Mouse (Mus musculus): Measurements from ENCODE around the gene Polr2c. TPM values are rescaled to one million over a fixed set of nuclear protein-coding genes. Genes with fewer than 3 reads are reported as not detected.

Gene Polr2c
- polyA plus RNA-seq, 1 experiment from 2014 or later, result 154 TPM

DNA sequence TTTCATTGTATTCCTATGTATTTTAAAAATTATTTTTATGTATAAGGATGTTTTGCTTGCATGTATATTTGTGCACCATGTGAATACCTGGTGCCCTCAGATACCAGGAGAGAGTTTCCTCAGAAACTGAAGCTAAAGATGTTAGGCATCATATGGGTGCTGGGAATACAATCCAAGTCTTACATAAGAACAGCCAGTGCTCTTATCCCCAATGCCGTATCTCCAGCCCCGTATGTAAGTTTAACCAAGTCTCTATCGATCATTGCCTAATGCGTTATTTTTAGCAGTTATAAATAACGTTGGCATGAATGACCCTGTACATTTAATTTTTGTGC is 272 bp upstream of the Polr2c start:
- H3K4me3 ChIP-seq, result peak overlapping the region; percentile 99
- no peak for DNase-seq (ENCODE audit: low spot score)
- no peak overlapping the region for H3K27ac ChIP-seq
- WGBS, result 32% methylated on average over 5 of the region's 5 CpGs
- no peaks in the 10 kb centered on the region for H3K9me3 ChIP-seq
- H3K27me3 ChIP-seq (ENCODE audit: insufficient read depth, poor library complexity, severe bottlenecking), result no peaks in the 10 kb centered on the region
- H3K36me3 ChIP-seq, result peaks cover 50% of the 10 kb centered on the region
- H3K4me1 ChIP-seq (replicated peaks), result peaks cover 17% of the 10 kb centered on the region

DNA sequence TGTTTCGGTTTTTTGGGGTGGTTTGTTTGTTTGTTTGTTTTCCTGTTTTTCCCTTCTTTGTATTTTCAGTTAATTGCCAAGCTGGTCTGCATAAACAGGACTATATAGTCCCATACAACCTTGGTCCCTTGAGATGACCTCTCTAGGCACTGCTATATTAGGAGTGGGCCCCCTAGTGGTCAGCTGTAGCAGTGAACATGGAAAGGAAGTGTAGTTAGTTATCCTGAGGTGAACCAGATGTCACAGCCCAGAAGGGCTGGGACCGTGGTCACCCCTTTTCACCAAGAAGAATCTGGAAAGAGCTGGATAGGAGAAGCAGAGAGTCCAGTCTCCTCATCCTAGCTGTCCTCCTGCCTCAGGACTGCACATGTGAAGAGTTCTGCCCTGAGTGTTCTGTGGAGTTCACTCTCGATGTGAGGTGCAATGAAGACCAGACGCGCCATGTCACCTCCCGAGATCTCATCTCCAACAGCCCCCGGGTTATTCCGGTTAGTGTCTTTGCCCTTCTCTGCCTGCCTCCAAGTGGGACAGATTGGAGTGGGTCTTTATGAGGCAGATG is 4.2 kb downstream of the Polr2c start:
- peaks cover 17% of the 10 kb centered on the region for H3K4me1 ChIP-seq (replicated peaks)
- DNase-seq (ENCODE audit: low spot score), result peak; percentile 65
- 80% methylated on average over 8 of the region's 8 CpGs for WGBS
- H3K27ac ChIP-seq, result no peak overlapping the region
- H3K27me3 ChIP-seq (ENCODE audit: insufficient read depth, poor library complexity, severe bottlenecking), result no peaks in the 10 kb centered on the region
- H3K9me3 ChIP-seq, result no peaks in the 10 kb centered on the region
- peaks cover 68% of the 10 kb centered on the region for H3K36me3 ChIP-seq
- no peak overlapping the region for H3K4me3 ChIP-seq

DNA sequence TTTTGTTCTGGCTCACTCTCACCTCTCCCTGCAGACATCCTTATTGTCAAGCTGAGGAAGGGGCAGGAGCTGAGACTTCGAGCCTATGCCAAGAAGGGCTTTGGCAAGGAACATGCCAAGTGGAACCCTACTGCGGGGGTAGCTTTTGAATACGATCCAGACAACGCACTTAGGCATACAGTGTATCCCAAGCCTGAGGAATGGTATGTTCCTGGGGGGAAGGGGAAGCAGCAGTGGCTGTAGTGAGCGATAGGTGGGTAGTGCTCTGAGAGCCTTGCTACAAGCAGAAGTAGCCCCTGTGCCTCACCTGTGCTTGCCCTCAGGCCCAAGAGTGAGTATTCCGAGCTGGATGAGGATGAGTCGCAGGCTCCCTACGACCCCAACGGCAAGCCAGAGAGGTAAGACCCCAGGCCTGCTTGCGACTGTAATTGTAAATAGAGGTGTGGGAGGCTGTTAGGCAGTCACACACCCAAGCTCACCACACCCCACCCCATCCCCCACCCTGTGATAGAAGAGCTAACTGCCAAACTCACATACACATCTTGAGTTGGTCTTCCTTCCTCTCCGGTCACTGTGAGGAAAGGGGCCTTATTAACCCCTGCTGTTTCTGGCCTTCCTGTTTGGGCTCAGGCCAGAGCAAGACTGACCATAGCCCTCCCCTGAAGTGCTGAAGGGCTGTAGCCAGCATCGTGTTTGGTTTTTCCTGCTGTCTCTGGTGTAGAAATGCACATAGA is 5.4 kb downstream of the Polr2c start:
- DNase-seq (ENCODE audit: low spot score), result no peak
- H3K9me3 ChIP-seq, result no peaks in the 10 kb centered on the region
- peaks cover 80% of the 10 kb centered on the region for H3K36me3 ChIP-seq
- no peaks in the 10 kb centered on the region for H3K27me3 ChIP-seq (ENCODE audit: insufficient read depth, poor library complexity, severe bottlenecking)
- H3K27ac ChIP-seq, result no peak overlapping the region
- WGBS, result 94% methylated on average over 12 of the region's 12 CpGs
- no peak overlapping the region for H3K4me3 ChIP-seq
- peaks cover 17% of the 10 kb centered on the region for H3K4me1 ChIP-seq (replicated peaks)

DNA sequence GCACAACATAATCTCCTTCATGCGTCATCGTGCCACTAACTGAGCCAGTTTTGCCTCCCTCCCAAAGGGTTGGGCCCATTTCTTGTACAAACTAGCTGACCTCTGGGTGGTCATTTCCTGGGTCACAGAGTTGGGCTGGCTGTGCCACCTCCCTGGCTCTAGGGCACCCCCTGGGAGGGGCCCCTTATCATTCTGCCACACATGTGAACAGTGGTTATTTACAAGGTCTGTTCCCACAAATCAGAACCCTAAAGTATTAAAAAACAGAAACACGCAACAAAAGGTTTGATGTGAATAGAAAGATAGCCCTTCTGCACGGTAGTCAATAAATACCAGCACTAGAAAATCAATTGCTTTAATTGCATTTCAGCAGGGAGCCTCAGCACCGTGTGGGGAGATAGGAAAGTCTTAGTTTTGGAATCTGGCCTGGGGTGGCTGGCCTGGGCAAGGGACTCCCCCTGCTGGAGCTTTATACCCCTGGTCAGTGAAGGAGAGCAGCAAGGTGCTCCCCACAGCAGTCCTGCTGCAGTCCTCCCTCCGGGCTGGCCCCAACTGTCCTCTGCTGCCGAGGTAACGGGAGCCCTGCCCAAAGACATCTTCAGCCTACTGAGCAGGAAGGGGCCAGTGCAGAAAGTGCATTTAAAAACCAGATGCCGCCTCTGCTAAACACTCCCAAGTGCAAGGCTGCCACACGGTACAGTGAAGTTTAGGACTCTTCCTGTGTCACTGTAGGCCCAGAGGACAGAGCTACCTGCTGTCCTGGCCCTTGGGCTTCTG is 6.8 kb downstream of the Polr2c start:
- H3K4me1 ChIP-seq (replicated peaks), result peaks cover 17% of the 10 kb centered on the region
- peaks cover 3% of the 10 kb centered on the region for H3K27me3 ChIP-seq (ENCODE audit: insufficient read depth, poor library complexity, severe bottlenecking)
- DNase-seq (ENCODE audit: low spot score), result no peak
- H3K9me3 ChIP-seq, result no peaks in the 10 kb centered on the region
- H3K36me3 ChIP-seq, result peaks cover 88% of the 10 kb centered on the region
- no peak overlapping the region for H3K27ac ChIP-seq
- H3K4me3 ChIP-seq, result no peak overlapping the region
- 81% methylated on average over 10 of the region's 10 CpGs for WGBS

DNA sequence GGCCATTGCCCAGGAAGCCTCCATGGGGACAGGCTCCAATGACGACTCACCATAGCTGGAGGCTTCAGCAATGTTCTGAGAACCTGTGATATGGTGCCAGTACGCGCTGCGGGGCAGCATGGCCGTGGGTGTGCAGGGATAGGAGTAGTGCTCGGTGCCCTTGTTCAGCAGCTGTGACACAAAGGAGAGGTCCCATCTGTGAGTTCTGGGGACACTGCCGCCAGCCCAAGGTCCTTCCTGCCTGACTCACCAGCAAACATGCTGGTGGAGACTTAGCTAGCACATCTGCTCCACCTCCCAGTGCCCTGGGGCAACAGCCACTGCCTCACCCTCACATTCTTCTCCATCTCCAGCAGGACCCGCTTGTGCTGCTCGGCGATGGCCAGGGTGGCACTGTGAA is 8.0 kb downstream of the Polr2c start:
- WGBS, result 81% methylated on average over 10 of the region's 10 CpGs
- no peak for DNase-seq (ENCODE audit: low spot score)
- no peaks in the 10 kb centered on the region for H3K9me3 ChIP-seq
- peaks cover 16% of the 10 kb centered on the region for H3K27me3 ChIP-seq (ENCODE audit: insufficient read depth, poor library complexity, severe bottlenecking)
- H3K27ac ChIP-seq, result no peak overlapping the region
- peaks cover 24% of the 10 kb centered on the region for H3K4me1 ChIP-seq (replicated peaks)
- H3K36me3 ChIP-seq, result peaks cover 79% of the 10 kb centered on the region
- H3K4me3 ChIP-seq, result no peak overlapping the region

DNA sequence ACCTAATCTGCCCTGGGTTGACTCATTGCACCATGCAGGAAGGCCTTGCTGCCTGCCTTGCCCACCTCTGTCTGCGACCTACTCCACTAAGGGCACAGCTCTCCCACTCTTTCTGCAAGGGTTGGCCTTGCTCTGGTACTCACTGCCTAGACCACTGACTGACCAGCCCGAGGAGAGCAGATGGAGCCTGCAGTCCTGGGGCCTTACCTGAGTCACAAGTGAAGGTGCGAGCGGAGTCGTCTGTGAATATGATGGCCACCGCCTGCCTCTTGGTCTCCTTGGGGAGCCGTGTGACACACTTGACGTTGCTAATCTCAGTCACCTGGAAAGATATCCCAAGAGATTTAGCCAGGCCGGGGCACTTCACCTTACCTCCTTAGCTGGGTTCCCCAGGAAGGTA is 9.7 kb downstream of the Polr2c start:
- DNase-seq (ENCODE audit: low spot score), result no peak
- peaks cover 30% of the 10 kb centered on the region for H3K27me3 ChIP-seq (ENCODE audit: insufficient read depth, poor library complexity, severe bottlenecking)
- 0 out of 2 replicates have a peak overlapping the region, but pooled peaks have one; percentile 3 for H3K27ac ChIP-seq
- peaks cover 40% of the 10 kb centered on the region for H3K4me1 ChIP-seq (replicated peaks)
- WGBS, result 93% methylated on average over 9 of the region's 9 CpGs
- peaks cover 65% of the 10 kb centered on the region for H3K36me3 ChIP-seq
- no peaks in the 10 kb centered on the region for H3K9me3 ChIP-seq
- H3K4me3 ChIP-seq, result no peak overlapping the region

DNA sequence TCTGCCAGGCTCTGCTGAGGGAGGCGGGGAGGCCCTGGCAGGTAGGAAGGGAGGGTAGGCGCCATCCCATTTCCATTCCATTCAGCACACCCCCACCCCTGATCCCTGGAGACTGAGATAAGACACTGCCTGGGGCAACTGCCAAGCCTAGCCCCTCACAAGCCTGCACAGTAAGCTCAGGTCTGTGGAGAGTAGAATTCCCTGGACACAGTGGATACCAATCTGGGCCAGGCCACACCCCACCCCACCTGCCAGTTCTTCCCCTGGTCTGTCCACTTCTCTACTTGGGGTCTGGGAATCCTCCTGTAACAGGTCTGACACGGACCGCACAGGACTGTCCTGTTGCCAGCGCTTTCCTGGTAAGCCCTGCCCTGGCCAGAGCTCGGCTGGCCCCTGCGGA is 11.9 kb downstream of the Polr2c start:
- H3K4me3 ChIP-seq, result peak overlapping the region; percentile 53; the same call in 1 of the 2 replicates
- no peaks in the 10 kb centered on the region for H3K9me3 ChIP-seq
- no peak for DNase-seq (ENCODE audit: low spot score)
- 54% methylated on average over 7 of the region's 7 CpGs for WGBS
- peaks cover 42% of the 10 kb centered on the region for H3K36me3 ChIP-seq
- H3K27me3 ChIP-seq (ENCODE audit: insufficient read depth, poor library complexity, severe bottlenecking), result peaks cover 46% of the 10 kb centered on the region
- H3K27ac ChIP-seq, result 0 out of 2 replicates have a peak overlapping the region, but pooled peaks have one; percentile 79
- H3K4me1 ChIP-seq (replicated peaks), result peaks cover 52% of the 10 kb centered on the region

DNA sequence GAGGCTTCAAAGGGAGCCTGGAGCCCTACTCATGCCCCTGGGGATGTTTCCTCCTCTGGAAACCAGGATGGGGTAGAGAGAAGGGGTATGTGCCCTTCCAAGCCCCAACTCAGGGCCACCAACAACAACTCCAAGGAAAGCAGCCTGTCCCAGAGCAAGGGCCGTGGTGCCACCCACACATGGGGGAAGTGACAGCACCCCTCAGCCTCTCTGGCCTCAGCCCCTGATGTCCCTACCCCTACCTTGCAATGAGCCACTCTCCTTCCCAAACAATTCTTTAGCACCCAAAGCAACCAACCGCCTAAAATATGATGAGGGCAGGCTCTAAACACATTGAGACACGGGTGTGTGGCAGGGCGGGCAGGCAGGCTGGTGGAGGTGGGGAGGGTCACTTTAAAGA is 12.8 kb downstream of the Polr2c start:
- no peak for DNase-seq (ENCODE audit: low spot score)
- Histone ChIP-seq H3K4me1 (replicated peaks) (peaks cover 59% of the 10 kb centered on the region), H3K4me3 (peak overlapping the region; percentile 53), H3K36me3 (peaks cover 34% of the 10 kb centered on the region), H3K27me3 (ENCODE audit: insufficient read depth, poor library complexity, severe bottlenecking) (peaks cover 55% of the 10 kb centered on the region), H3K9me3 (no peaks in the 10 kb centered on the region), H3K27ac (peak overlapping the region; percentile 79)
- 15% methylated on average over 4 of the region's 4 CpGs for WGBS

DNA sequence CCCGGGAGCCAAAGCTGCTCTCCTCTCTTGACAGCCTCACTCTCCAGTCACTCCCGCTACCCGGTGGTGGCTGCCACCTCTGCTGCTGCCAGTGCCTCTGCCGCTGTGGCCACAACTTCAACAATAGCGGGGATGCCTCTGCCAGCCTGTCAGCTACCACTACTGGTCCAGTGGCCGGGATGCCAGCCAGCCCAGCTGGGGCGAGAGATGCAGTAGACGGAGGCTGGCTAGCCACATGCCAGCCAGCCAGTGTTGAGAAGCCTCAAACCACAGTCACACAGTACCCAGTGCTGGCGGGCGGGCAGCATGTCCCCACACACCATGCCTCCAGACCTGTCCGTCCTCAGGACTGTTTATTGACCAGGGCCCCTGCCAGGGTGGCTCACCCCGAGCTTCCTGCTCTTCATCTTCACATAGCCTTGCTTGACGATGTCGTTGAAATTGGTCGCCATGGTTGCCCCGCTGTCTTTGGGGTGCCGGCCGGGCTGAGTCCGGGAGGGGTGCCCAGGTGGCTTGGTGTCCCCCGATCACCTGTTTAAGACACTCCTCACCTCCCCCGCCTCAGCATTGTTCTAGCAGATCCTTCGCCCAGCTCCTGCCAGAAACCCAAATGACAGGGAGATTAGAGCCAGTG is 13.3 kb downstream of the Polr2c start:
- 3% methylated on average over 22 of the region's 22 CpGs for WGBS
- no peak for DNase-seq (ENCODE audit: low spot score)
- peaks cover 28% of the 10 kb centered on the region for H3K36me3 ChIP-seq
- peak overlapping the region; percentile 79 for H3K27ac ChIP-seq
- peaks cover 65% of the 10 kb centered on the region for H3K4me1 ChIP-seq (replicated peaks)
- H3K9me3 ChIP-seq, result no peaks in the 10 kb centered on the region
- H3K4me3 ChIP-seq, result peak overlapping the region; percentile 53
- peaks cover 60% of the 10 kb centered on the region for H3K27me3 ChIP-seq (ENCODE audit: insufficient read depth, poor library complexity, severe bottlenecking)

DNA sequence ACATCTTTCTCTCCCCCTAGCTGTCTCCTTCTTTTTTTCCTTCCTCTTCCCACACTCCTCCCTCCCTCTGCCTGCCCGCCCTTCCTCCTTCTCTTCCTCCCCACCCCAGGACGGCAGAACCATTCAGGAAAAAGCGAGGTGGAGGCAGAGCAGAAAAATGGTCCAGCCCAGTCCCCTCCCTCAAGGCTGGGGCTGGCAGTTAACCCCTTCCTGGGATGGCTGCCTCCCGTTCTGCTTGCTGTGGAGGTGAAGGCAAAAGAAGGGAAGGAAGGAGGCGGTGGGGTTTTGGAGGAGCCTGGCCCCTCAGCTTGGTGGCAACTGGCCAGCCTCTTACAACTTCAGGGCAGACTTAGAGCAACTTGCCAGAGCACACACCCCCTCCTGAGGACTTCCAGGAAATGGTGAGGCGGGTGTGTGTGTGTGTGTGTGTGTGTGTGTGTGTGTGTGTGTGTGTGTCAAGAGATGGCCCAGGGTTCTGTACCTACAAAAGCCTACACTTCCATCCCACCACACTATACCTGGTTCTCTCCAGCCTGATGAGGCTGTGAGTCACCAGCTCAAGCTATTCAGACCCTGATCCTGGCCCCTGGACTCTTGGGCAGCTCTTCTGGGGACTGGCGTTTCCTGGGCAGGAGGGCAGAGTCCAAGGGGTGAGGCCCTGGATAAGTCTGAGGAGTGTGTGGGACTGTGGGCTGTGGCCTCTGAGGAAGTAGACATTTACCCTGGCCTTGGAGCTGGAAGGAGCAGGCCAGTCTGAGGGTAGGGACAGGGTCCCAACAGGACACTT is 14.1 kb downstream of the Polr2c start:
- H3K9me3 ChIP-seq, result no peaks in the 10 kb centered on the region
- H3K36me3 ChIP-seq, result peaks cover 21% of the 10 kb centered on the region
- DNase-seq (ENCODE audit: low spot score), result peak; percentile 59
- H3K27ac ChIP-seq, result peak overlapping the region; percentile 79
- peaks cover 72% of the 10 kb centered on the region for H3K4me1 ChIP-seq (replicated peaks)
- H3K27me3 ChIP-seq (ENCODE audit: insufficient read depth, poor library complexity, severe bottlenecking), result peaks cover 66% of the 10 kb centered on the region
- peak overlapping the region; percentile 53 for H3K4me3 ChIP-seq
- WGBS, result 12% methylated on average over 7 of the region's 7 CpGs

DNA sequence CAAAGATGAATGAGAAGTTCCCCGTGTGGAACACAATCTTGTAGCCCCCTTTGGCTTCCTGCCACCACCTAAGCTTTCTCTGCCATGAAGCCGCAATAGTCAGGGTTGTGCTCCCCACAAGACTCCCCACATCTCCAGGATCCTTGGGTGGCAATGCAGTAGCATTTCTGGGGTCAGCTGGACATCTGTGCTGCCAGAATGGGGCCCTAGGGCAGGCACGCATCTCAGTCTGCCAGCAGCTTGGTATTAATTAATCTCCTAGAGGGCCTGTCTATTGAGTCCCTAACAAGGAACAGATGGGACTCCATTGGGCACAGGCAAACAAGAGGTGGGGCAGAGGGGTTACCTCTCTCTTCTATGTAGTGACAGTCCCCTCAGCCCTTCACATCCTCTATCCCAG is 14.9 kb downstream of the Polr2c start:
- Histone ChIP-seq H3K4me1 (replicated peaks) (peaks cover 79% of the 10 kb centered on the region), H3K9me3 (no peaks in the 10 kb centered on the region), H3K27ac (peak overlapping the region; percentile 79), H3K36me3 (peaks cover 12% of the 10 kb centered on the region; the same call in 1 of the 2 replicates), H3K4me3 (0 out of 2 replicates have a peak overlapping the region, but pooled peaks have one; percentile 9), H3K27me3 (ENCODE audit: insufficient read depth, poor library complexity, severe bottlenecking) (peaks cover 73% of the 10 kb centered on the region)
- DNase-seq (ENCODE audit: low spot score), result peak; percentile 30
- 40% methylated on average over 3 of the region's 3 CpGs for WGBS

DNA sequence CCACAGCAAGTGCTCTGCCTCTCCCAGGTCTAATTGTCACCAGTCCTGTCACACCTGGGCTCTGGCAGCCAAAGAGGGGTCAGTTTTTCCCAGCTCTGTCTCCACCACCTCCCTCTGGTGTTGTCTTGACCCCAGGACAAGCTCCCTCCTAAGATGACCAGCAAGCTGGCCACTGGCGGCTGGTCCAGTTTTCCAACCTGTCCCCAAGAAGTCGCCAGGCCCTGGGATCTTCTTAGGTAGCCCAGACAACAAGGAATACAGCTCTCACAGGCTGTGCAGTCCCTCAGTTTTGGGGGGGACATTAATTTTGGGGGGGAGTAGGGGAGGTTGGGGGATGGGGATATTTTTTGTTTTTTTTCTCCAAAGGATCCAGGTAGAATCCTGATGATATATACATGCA is 15.3 kb downstream of the Polr2c start:
- Histone ChIP-seq H3K36me3 (0 out of 2 replicates have a peak, but pooled peaks cover 8% of the 10 kb centered on the region), H3K4me1 (replicated peaks) (peaks cover 79% of the 10 kb centered on the region), H3K4me3 (0 out of 2 replicates have a peak overlapping the region, but pooled peaks have one; percentile 9), H3K27me3 (ENCODE audit: insufficient read depth, poor library complexity, severe bottlenecking) (peaks cover 73% of the 10 kb centered on the region), H3K27ac (0 out of 2 replicates have a peak overlapping the region, but pooled peaks have one; percentile 79), H3K9me3 (no peaks in the 10 kb centered on the region)
- no peak for DNase-seq (ENCODE audit: low spot score)
- WGBS, result 55% methylated on average over 2 of the region's 2 CpGs
